ENCODE assay signal across 8 mouse cellular contexts in genomic region chr14:54528446-54529111, GRCm38 (mm10). TPM values are rescaled to one million over a fixed set of nuclear protein-coding genes. Genes with fewer than 3 reads are reported as not detected.
DNase-seq lines count a peak whose midpoint lies in the region; ATAC-seq and TF ChIP-seq lines count a peak whose summit lies in the region.

No protein-coding gene starts in this region.

- TF ChIP-seq CTCF in left cerebral cortex, adult 2 months (IDR thresholded peaks at IDR 0.05): peak; percentile 94

- peak; percentile 73 for DNase-seq in T-cell, adult 2 months (ENCODE audit: low spot score)
- DNase-seq in cerebellum, postnatal 4 days (ENCODE audit: low spot score in 2 of 2): peak; percentile 84 to 90
- DNase-seq in gastrocnemius, adult 8-10 months (ENCODE audit: low spot score in 2 of 2): peak; percentile 65
- peak; percentile 90 for DNase-seq in hindlimb bud, embryonic 11.5 days (ENCODE audit: extremely low spot score, low read depth, low spot score)
- peak; percentile 76 to 87 for DNase-seq in left cerebral cortex, adult 2 months (ENCODE audit: extremely low spot score in 1 of 2, low spot score in 2 of 2)
- peak; percentile 81 to 88 for DNase-seq in right cerebral cortex, postnatal 10 days (ENCODE audit: low spot score in 2 of 2)
- peak; percentile 82 for DNase-seq in urinary bladder, postnatal 25 days (ENCODE audit: low spot score)

- H3K4me3 ChIP-seq in left cerebral cortex, adult 2 months: no peak overlapping the region

- intact Hi-C loops in left cerebral cortex, adult 2 months (cut with DNase I): loop anchor here (5.0 kb wide), 1 partner anchor 109 kb away; no protein-coding TSS in a partner anchor

- ATAC-seq in megakaryocyte progenitor cell, adult 5-6 weeks (replicated peaks; ENCODE audit: poor library complexity): peak; percentile 88

- H3K27ac ChIP-seq in left cerebral cortex, adult 2 months: no peak overlapping the region

RNA-seq across cellular contexts. Expression of gene Prmt5, which starts 11.3 kb away (rescaled TPM):
- 10 to 100 TPM; 31.0 to 35.9 (median 32.5) TPM for total RNA-seq in gastrocnemius, adult 8-10 months (2022)
- 10 to 100 TPM; 46.5 to 48.3 TPM for total RNA-seq in left cerebral cortex, adult 2 months (2021)
- total RNA-seq in megakaryocyte progenitor cell, adult 5-6 weeks (2015): 57.3 and 76.3 TPM in 2 replicates
- total RNA-seq in megakaryocyte progenitor cell, adult 5-6 weeks (2017): 62.1 and 66.6 TPM in 2 replicates

RNA-seq across cellular contexts. Expression of gene Haus4, which starts 25.8 kb away (rescaled TPM):
- total RNA-seq in gastrocnemius, adult 8-10 months (2022): 1 to 10 TPM; 1.6 to 3.5 (median 3.1) TPM
- total RNA-seq in left cerebral cortex, adult 2 months (2021): 1 to 10 TPM; 2.2 to 2.7 TPM
- 62.1 and 62.7 TPM in 2 replicates for total RNA-seq in megakaryocyte progenitor cell, adult 5-6 weeks (2015)
- 90.7 and 94.0 TPM in 2 replicates for total RNA-seq in megakaryocyte progenitor cell, adult 5-6 weeks (2017)

RNA-seq across cellular contexts. Expression of gene Ajuba, which starts 48.8 kb away (rescaled TPM):
- total RNA-seq in gastrocnemius, adult 8-10 months (2022): 1 to 10 TPM in 2 of 4 experiments, under 1 TPM in 2; 0.87 to 1.8 (median 1.3) TPM
- total RNA-seq in left cerebral cortex, adult 2 months (2021): 1 to 10 TPM; 1.3 to 2.8 TPM
- 1.2 and 2.1 TPM in 2 replicates for total RNA-seq in megakaryocyte progenitor cell, adult 5-6 weeks (2015)
- 0.29 and 1.2 TPM in 2 replicates for total RNA-seq in megakaryocyte progenitor cell, adult 5-6 weeks (2017)

RNA-seq across cellular contexts. Expression of gene Rem2, which starts 52.7 kb away (rescaled TPM):
- total RNA-seq in gastrocnemius, adult 8-10 months (2022): not detected
- 1 to 10 TPM; 3.2 to 7.2 TPM for total RNA-seq in left cerebral cortex, adult 2 months (2021)
- 0.29 and 0.62 TPM in 2 replicates for total RNA-seq in megakaryocyte progenitor cell, adult 5-6 weeks (2015)
- 2.2 TPM in 1 of 2 replicates, not detected in the other for total RNA-seq in megakaryocyte progenitor cell, adult 5-6 weeks (2017)

Comparison
In these comparisons a context has a peak if more than half of its experiments do, and no peak if none do; other contexts are left out.
1. RNA of gene Haus4, which starts 25.8 kb away (total RNA-seq): 62.1 to 94.0 TPM in megakaryocyte progenitor cell, adult 5-6 weeks; 1.6 to 3.5 TPM in gastrocnemius, adult 8-10 months and 2.2 to 2.7 TPM in left cerebral cortex, adult 2 months; every median in the first group is over 10 times any median in the second.
2. Peak in every context shown above with its lines, with median percentiles within 50 percentile points of each other: DNase-seq.